Mouse (Mus musculus) A20 (cell line): Measurements from ENCODE around the gene Snx32.

Source experiments
- DNase-seq: peaks from one replicate; pipeline ENCODE4 v3.0.0-alpha.2; 2011; ENCODE audit warnings: low read depth, low spot score

Snx32 gene

GRCm38 (mm10) chr19:5510031-5511026 is at the start of gene Snx32:
Gene Snx32, minus strand, starts transcription at chr19:5510538.
- DNase-seq, result peak; percentile 99

- no peak for DNase-seq
Measured at GRCm38 (mm10) chr19:5559631-5560456, 49.5 kb upstream of the Snx32 start.

- DNase-seq, result no peak
Measured at GRCm38 (mm10) chr19:5559229-5559628, 48.9 kb upstream of the Snx32 start.

GRCm38 (mm10) chr19:5558770-5559169 is 48.4 kb upstream of the Snx32 start:
- DNase-seq, result no peak

GRCm38 (mm10) chr19:5558169-5558568 is 47.8 kb upstream of the Snx32 start:
- DNase-seq, result no peak

- no peak for DNase-seq
Measured at GRCm38 (mm10) chr19:5554212-5554611, 43.9 kb upstream of the Snx32 start.

GRCm38 (mm10) chr19:5553802-5554201 is 43.5 kb upstream of the Snx32 start:
- DNase-seq, result no peak

- DNase-seq, result peak; percentile 19
Measured at GRCm38 (mm10) chr19:5547471-5548056, 37.2 kb upstream of the Snx32 start.

- no peak for DNase-seq
Measured at GRCm38 (mm10) chr19:5544031-5544430, 33.7 kb upstream of the Snx32 start.

- no peak for DNase-seq
Measured at GRCm38 (mm10) chr19:5543362-5543761, 33.0 kb upstream of the Snx32 start.

GRCm38 (mm10) chr19:5538786-5539185 is 28.4 kb upstream of the Snx32 start:
- no peak for DNase-seq

GRCm38 (mm10) chr19:5532520-5532919 is 22.2 kb upstream of the Snx32 start:
- DNase-seq, result no peak

GRCm38 (mm10) chr19:5530138-5530524 is 19.8 kb upstream of the Snx32 start:
- DNase-seq, result no peak

GRCm38 (mm10) chr19:5529325-5530137 is 19.2 kb upstream of the Snx32 start:
- peak; percentile 95 for DNase-seq

- DNase-seq, result peak; percentile 70
Measured at GRCm38 (mm10) chr19:5525204-5525603, 14.9 kb upstream of the Snx32 start.

GRCm38 (mm10) chr19:5518721-5519120 is 8.4 kb upstream of the Snx32 start:
- no peak for DNase-seq

GRCm38 (mm10) chr19:5516906-5517505 is 6.7 kb upstream of the Snx32 start:
- no peak for DNase-seq

GRCm38 (mm10) chr19:5515840-5516777 is 5.8 kb upstream of the Snx32 start:
- DNase-seq, result peak; percentile 54

- no peak for DNase-seq
Measured at GRCm38 (mm10) chr19:5513005-5513349, 2.6 kb upstream of the Snx32 start.
